In the genomic region with DNA sequence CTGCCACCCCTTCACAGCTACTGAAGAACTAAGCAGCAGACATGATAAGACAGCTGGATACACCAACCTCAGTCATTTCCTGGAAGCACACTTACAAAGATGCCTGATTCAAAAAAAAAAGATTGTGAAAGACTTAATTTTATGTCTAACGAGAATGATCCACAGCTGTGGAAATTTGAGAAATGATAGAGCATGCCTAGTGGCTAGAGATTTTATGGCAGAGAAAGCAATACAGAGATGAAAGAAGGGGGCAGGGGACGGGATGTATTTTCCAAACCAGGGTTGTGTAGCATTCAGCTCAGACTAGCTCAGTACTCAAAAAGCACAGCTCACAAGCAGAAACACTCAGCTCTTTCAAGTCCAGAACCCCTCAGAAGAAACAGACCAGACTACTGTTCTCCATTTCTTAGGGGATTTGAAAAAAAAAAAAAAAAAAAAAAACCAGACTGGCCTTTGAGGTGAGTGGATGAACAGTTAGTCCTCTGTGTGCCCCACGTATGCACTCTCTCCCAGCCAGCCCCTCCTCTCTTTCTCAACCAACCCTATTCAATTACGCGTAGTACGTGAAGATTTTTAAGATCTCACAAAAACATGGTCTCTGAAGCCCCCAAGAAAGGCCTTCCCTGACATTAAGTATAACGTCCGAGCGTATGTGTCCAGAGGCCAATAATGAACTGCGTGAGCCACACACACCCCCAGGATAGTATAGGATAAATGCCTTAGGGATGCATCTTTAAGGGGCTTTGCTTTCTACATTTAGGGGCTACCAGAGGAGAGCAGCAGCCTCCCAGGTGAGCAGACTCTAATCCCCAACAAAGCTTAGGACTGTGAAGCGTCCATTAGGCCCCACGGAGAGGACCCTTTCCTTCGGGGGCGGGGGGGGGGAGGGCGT, we compare ENCODE assay signal across 9 mouse cellular contexts. TPM values are rescaled to one million over a fixed set of nuclear protein-coding genes. Genes with fewer than 3 reads are reported as not detected.
DNase-seq lines count a peak whose midpoint lies in the region; ATAC-seq and TF ChIP-seq lines count a peak whose summit lies in the region.
"Had no signal": no experiment of that assay in that cellular context is flagged by ENCODE, and none has a peak within 500 bp of the region (broad histone marks: within the 10 kb centered on the region; RNA-seq: fewer than 3 reads in every experiment).

No protein-coding gene starts in this region.

- no peak for DNase-seq in kidney, postnatal 14 days
- peak; percentile 52 for DNase-seq in hindbrain, embryonic 11.5 days (ENCODE audit: low spot score)
- no peak for DNase-seq in adrenal gland, postnatal 4 days (ENCODE audit: low spot score in 2 of 2)
- no peak for DNase-seq in ovary, adult 18-20 months (ENCODE audit: low spot score)

- no peak for ATAC-seq in kidney, embryonic 14.5 days (ENCODE audit: low FRiP score, low TSS enrichment)
- peak; percentile 21; the same call in 1 of the 2 replicates for ATAC-seq in hindbrain, embryonic 11.5 days (ENCODE audit: low FRiP score)

- peak overlapping the region; percentile 77 for H3K4me3 ChIP-seq in kidney, embryonic 14.5 days (ENCODE audit: low read length)
- H3K4me3 ChIP-seq in E14TG2a.4 (replicated peaks; ENCODE audit: low read length) (peak overlapping the region; percentile 90), macrophage (ENCODE audit: inconsistent target) (peak overlapping the region; percentile 80)
- peak overlapping the region; percentile 64 for H3K4me3 ChIP-seq in cortical plate, adult 2 months (ENCODE audit: insufficient read depth, low read length)
- H3K4me3 ChIP-seq in hindbrain, embryonic 11.5 days (ENCODE audit: low read depth, low read length): peak overlapping the region; percentile 82

- H3K9me3 ChIP-seq in kidney, embryonic 14.5 days (ENCODE audit: control insufficient read depth, low read length): no peaks in the 10 kb centered on the region
- no peaks in the 10 kb centered on the region for H3K9me3 ChIP-seq in E14TG2a.4 (ENCODE audit: low read length)
- no peaks in the 10 kb centered on the region for H3K9me3 ChIP-seq in hindbrain, embryonic 11.5 days (ENCODE audit: control insufficient read depth, low read length)

- peak overlapping the region; percentile 70 for H3K9ac ChIP-seq in kidney, embryonic 14.5 days (ENCODE audit: low read depth, low read length)
- peak overlapping the region; percentile 83 for H3K9ac ChIP-seq in hindbrain, embryonic 11.5 days (ENCODE audit: low read depth, low read length)

- no peaks in the 10 kb centered on the region for H3K36me3 ChIP-seq in kidney, embryonic 14.5 days (ENCODE audit: control insufficient read depth, insufficient read depth, low read length)
- no peaks in the 10 kb centered on the region for H3K36me3 ChIP-seq in E14TG2a.4 (ENCODE audit: insufficient read depth, low read length)
- H3K36me3 ChIP-seq in hindbrain, embryonic 11.5 days (ENCODE audit: control insufficient read depth, insufficient read depth, low read length): no peaks in the 10 kb centered on the region
- H3K36me3 ChIP-seq in macrophage (ENCODE audit: inconsistent target): no peaks in the 10 kb centered on the region

- H3K4me1 ChIP-seq in kidney, embryonic 14.5 days (ENCODE audit: control insufficient read depth, insufficient read depth, low read length): peaks cover 8% of the 10 kb centered on the region; the same call in 1 of the 2 replicates
- H3K4me1 ChIP-seq in E14TG2a.4 (replicated peaks; ENCODE audit: low read depth, low read length): peaks cover 22% of the 10 kb centered on the region
- H3K4me1 ChIP-seq in cortical plate, adult 2 months (ENCODE audit: control insufficient read depth, insufficient read depth, low read length): no peaks in the 10 kb centered on the region; the same call in 1 of the 2 replicates
- no peaks in the 10 kb centered on the region for H3K4me1 ChIP-seq in hindbrain, embryonic 11.5 days (replicated peaks; ENCODE audit: control insufficient read depth, insufficient read depth, low read length)

- H3K4me2 ChIP-seq in kidney, embryonic 14.5 days (replicated peaks; ENCODE audit: low read depth, low read length): peak overlapping the region; percentile 75
- peak overlapping the region; percentile 72 for H3K4me2 ChIP-seq in hindbrain, embryonic 11.5 days (replicated peaks; ENCODE audit: low read depth, low read length)

- WGBS in kidney, embryonic 14.5 days: 4% methylated on average over 15 of the region's 15 CpGs
- 7% methylated on average over 15 of the region's 15 CpGs for WGBS in hindbrain, embryonic 11.5 days
- 10% methylated on average over 10 of the region's 15 CpGs for WGBS in macrophage (ENCODE audit: missing documents)

- peaks cover 55% of the 10 kb centered on the region for H3K79me2 ChIP-seq in macrophage (ENCODE audit: inconsistent target)

- TF ChIP-seq POLR2A in cortical plate, adult 2 months (IDR thresholded peaks at IDR 0.05; ENCODE audit: extremely low read depth, insufficient read depth, low read length): no peak

- no peaks in the 10 kb centered on the region for H3K27me3 ChIP-seq in kidney, embryonic 14.5 days (ENCODE audit: control insufficient read depth, insufficient read depth, low read length)
- peaks cover 46% of the 10 kb centered on the region for H3K27me3 ChIP-seq in E14TG2a.4 (ENCODE audit: insufficient read depth, low read length)
- H3K27me3 ChIP-seq in hindbrain, embryonic 11.5 days (ENCODE audit: control insufficient read depth, insufficient read depth, low read length): no peaks in the 10 kb centered on the region

- peak overlapping the region; percentile 91; the same call in 1 of the 2 replicates for H3K27ac ChIP-seq in kidney, embryonic 14.5 days (ENCODE audit: low read depth, low read length)
- peak overlapping the region; percentile 35; the same call in 1 of the 2 replicates for H3K27ac ChIP-seq in cortical plate, adult 2 months (ENCODE audit: insufficient read depth, low read length)
- peak overlapping the region; percentile 71; the same call in 1 of the 2 replicates for H3K27ac ChIP-seq in hindbrain, embryonic 11.5 days (ENCODE audit: low read depth, low read length)
- H3K27ac ChIP-seq in macrophage: peak overlapping the region; percentile 15; the same call in 1 of the 2 replicates

- no peak for TF ChIP-seq CTCF in E14TG2a.4 (conservative IDR thresholded peaks at IDR 0.05; ENCODE audit: low read length)
- TF ChIP-seq CTCF in cortical plate, adult 2 months (IDR thresholded peaks at IDR 0.05; ENCODE audit: extremely low read depth, insufficient read depth, low read length): no peak

RNA-seq across cellular contexts. Expression of a gene that starts 1.0 kb away (rescaled TPM):
- polyA plus RNA-seq in kidney, embryonic 14.5 days (2014; fragmentation: Nextera tagmentation; extraction: Ambion mirVana): 56.2 and 68.9 TPM in 2 replicates
- 25.2 and 26.5 TPM in 2 replicates for polyA plus RNA-seq in cortical plate, adult 2 months (2012; rRNA removed)
- polyA plus RNA-seq in hindbrain, embryonic 11.5 days (2014; fragmentation: Nextera tagmentation; extraction: Ambion mirVana): 69.0 and 70.3 TPM in 2 replicates
- 100 to 1,000 TPM in 1 of 26 experiments, 10 to 100 TPM in 25; 13.0 to 153 (median 34.1) TPM for total RNA-seq in macrophage (2018; cell fraction: chromatin; rRNA removed)
- 10 to 100 TPM; 35.3 to 60.4 (median 42.7) TPM for total RNA-seq in macrophage (2018; cell fraction: cytosol; rRNA removed)
- 100 to 1,000 TPM in 1 of 26 experiments, 10 to 100 TPM in 25; 17.4 to 114 (median 34.7) TPM for total RNA-seq in macrophage (2018; cell fraction: nucleus; rRNA removed)
- polyA plus RNA-seq in macrophage (2018): 29.7 to 103 TPM (median 53.7 TPM) in 3 replicates
- total RNA-seq in adrenal gland, postnatal 4 days (2021): 10 to 100 TPM; 70.8 to 71.5 TPM

RNA-seq across cellular contexts. Expression of a gene that starts 43.4 kb away (rescaled TPM):
- 66.5 and 68.3 TPM in 2 replicates for polyA plus RNA-seq in kidney, embryonic 14.5 days (2014; fragmentation: Nextera tagmentation; extraction: Ambion mirVana)
- polyA plus RNA-seq in cortical plate, adult 2 months (2012; rRNA removed): 40.6 and 43.7 TPM in 2 replicates
- polyA plus RNA-seq in hindbrain, embryonic 11.5 days (2014; fragmentation: Nextera tagmentation; extraction: Ambion mirVana): 64.7 and 66.5 TPM in 2 replicates
- total RNA-seq in macrophage (2018; cell fraction: chromatin; rRNA removed): 10 to 100 TPM in 23 of 26 experiments, 1 to 10 TPM in 3; 8.1 to 65.0 (median 31.3) TPM
- total RNA-seq in macrophage (2018; cell fraction: cytosol; rRNA removed): 10 to 100 TPM in 25 of 26 experiments, 1 to 10 TPM in 1; 9.7 to 25.0 (median 19.8) TPM
- 10 to 100 TPM in 24 of 26 experiments, 1 to 10 TPM in 2; 8.0 to 46.6 (median 19.2) TPM for total RNA-seq in macrophage (2018; cell fraction: nucleus; rRNA removed)
- polyA plus RNA-seq in macrophage (2018): 20.7 to 35.1 TPM (median 21.1 TPM) in 3 replicates
- 10 to 100 TPM; 65.3 to 80.6 TPM for total RNA-seq in adrenal gland, postnatal 4 days (2021)

RNA-seq across cellular contexts. Expression of a gene that starts 43.5 kb away (rescaled TPM):
- 1,219 and 1,442 TPM in 2 replicates for polyA plus RNA-seq in kidney, embryonic 14.5 days (2014; fragmentation: Nextera tagmentation; extraction: Ambion mirVana)
- polyA plus RNA-seq in cortical plate, adult 2 months (2012; rRNA removed): 722 and 754 TPM in 2 replicates
- polyA plus RNA-seq in hindbrain, embryonic 11.5 days (2014; fragmentation: Nextera tagmentation; extraction: Ambion mirVana): 894 and 900 TPM in 2 replicates
- total RNA-seq in macrophage (2018; cell fraction: chromatin; rRNA removed): 100 to 1,000 TPM in 24 of 26 experiments, 10 to 100 TPM in 2; 67.9 to 295 (median 149) TPM
- 1,000 to 10,000 TPM in 8 of 26 experiments, 100 to 1,000 TPM in 18; 591 to 1,238 (median 829) TPM for total RNA-seq in macrophage (2018; cell fraction: cytosol; rRNA removed)
- 100 to 1,000 TPM; 149 to 282 (median 185) TPM for total RNA-seq in macrophage (2018; cell fraction: nucleus; rRNA removed)
- 415 to 1,286 TPM (median 1,137 TPM) in 3 replicates for polyA plus RNA-seq in macrophage (2018)
- total RNA-seq in adrenal gland, postnatal 4 days (2021): 1,000 to 10,000 TPM; 1,533 to 1,815 TPM

RNA-seq across cellular contexts. Expression of a gene that starts 57.9 kb away (rescaled TPM):
- polyA plus RNA-seq in kidney, embryonic 14.5 days (2014; fragmentation: Nextera tagmentation; extraction: Ambion mirVana): not detected in 2 replicates
- polyA plus RNA-seq in cortical plate, adult 2 months (2012; rRNA removed): 0.49 TPM in 1 of 2 replicates, not detected in the other
- polyA plus RNA-seq in hindbrain, embryonic 11.5 days (2014; fragmentation: Nextera tagmentation; extraction: Ambion mirVana): 1.3 TPM in 1 of 2 replicates, not detected in the other
- total RNA-seq in macrophage (2018; cell fraction: chromatin; rRNA removed): not detected
- total RNA-seq in macrophage (2018; cell fraction: cytosol; rRNA removed): not detected
- total RNA-seq in macrophage (2018; cell fraction: nucleus; rRNA removed): not detected
- polyA plus RNA-seq in macrophage (2018): not detected in 3 replicates
- total RNA-seq in adrenal gland, postnatal 4 days (2021): not detected
- polyA plus RNA-seq: gonadal fat pad, adult 2 months had no signal

Comparison
In these comparisons a context has a peak if more than half of its experiments do, and no peak if none do; other contexts are left out.
1. H3K27ac ChIP-seq: peak in every context shown above with its lines; median percentile 91 in kidney, embryonic 14.5 days; 71 in hindbrain, embryonic 11.5 days; 35 in cortical plate, adult 2 months; 15 in macrophage.